Mouse (Mus musculus) 416B (cell line): Measurements from ENCODE around the gene Vmn1r218.
"Not testable (repeated sequence)": the region's sequence is repeated elsewhere in the genome, so short reads cannot be mapped to it uniquely, and the experiment has no call there.

ENCODE experiments used
- DNase-seq: peaks from one replicate; pipeline ENCODE4 v3.0.0; 2011; ENCODE audit warnings: low read depth

Gene Vmn1r218

DNA sequence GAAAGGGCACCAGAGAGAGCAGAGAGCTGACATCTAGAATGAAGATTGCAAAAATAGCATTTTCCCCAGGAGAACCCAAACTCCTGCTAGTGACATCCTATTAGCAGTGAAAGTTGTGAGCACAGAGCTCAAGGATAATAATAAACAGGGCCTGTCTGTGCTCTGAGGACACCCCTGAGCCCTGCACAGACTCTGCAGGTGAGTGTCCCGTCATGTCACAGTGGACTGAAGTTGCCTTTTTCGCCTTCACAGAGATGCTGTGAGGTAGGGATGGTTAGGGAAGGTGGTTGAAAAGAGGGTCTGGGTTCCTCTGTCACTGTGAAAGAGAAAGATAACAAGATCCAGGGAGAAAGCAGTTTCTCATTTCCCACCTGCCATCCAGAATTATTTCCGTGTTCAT lies at the start of gene Vmn1r218:
Gene Vmn1r218 (plus strand): TSS at position 57 of the 400 bp plus-strand sequence.
- no peak for DNase-seq

DNA sequence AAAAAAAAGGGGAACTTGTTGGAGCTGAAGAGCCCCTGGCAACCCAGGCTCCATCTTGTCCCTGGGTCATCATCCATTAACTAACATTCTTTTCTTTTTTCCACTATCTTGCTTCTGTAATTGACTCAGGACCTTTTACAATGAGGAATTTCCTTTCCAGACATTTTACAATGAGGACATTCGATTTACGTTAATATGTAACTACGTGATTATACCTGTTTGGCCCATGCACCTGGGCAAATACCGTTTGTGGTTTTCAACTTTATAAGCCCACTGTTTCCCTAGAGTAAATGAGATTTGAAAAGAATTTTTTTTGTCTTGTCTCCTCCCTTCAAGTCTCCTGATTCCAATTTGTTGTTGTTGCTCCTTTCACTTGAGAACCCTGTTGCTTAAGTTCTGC lies 38.6 kb upstream of the Vmn1r218 start:
- DNase-seq: no peak

DNA sequence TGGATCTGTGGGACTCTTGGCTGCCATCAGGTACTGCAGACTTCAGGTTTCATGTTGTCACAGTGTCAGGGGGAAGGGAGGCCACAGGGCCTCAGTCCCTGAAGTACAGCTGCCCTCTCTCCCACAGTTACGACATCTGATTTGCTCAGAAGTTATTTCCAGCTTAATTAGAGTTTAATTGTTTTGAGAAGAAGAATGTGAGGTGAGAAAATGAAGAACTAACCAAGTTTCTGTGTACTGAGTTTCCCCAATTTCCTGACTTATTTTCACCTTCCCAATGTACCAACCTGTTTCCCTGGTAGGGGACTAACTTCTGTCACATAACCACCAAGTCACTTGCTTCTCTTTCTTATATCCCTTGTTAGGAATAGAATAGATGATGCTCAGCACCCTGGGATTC lies 14.8 kb upstream of the Vmn1r218 start, which contains the start of gene Vmn1r217:
Gene Vmn1r217 (minus strand): TSS at position 101 of the 400 bp plus-strand sequence.
- not testable (repeated sequence) for DNase-seq

DNA sequence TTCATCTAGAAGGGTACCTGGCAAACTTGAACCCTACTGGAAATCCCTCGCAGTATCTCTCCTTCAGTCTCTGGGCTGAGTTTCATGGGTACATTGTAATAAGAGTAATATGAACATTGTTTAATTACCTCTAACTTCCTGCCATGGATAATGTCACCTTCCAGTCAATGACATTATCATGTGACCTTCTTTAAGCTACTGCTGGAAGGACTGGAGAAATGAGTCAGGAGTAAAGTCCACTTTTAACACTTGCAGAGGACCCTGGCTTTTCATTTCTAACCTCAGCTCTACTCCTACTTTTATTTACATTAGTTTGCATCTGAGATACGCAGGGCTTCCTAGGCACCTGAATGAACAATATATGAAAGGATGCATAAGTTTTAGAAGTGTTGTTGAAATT lies 12.3 kb upstream of the Vmn1r218 start:
- no peak for DNase-seq

DNA sequence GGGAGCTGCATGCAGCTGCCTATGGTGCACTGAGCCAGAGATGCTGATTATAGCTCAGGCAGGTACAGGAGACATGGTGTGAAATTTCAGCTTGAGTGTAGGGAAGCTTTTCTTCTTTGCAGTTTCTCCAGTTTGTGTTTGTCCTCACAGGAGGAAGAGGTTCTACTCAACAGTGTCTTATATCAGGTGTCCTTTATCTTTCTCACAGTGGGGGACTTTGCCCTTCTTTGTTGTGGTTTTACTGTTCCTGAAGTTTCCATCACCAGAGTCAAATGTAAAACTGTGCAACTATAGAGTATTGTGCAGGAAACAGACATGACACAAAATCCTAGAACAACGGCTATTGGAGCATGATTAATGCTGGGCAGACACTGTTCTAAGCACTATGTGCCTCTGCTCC lies 546 bp downstream of the Vmn1r218 start:
- DNase-seq: no peak

DNA sequence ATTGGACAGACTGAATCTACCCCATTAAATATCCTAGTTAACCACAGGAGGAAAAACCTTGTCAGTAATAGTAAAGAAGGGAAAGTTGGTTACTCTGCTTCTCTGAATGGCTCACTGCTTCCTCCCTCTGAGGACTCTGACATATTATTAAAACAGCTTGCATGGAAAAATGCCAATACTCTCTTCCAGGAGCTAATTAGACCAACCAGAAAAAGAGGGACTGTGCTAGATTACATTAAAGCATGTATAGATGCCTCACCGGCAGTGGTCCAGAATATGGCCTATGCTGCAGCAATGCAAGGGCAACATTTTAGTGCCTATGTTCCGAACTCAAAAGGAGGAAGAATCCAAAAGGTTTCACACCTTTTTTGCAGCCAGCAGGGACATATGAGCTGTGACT lies 5.9 kb downstream of the Vmn1r218 start:
- DNase-seq: no peak

DNA sequence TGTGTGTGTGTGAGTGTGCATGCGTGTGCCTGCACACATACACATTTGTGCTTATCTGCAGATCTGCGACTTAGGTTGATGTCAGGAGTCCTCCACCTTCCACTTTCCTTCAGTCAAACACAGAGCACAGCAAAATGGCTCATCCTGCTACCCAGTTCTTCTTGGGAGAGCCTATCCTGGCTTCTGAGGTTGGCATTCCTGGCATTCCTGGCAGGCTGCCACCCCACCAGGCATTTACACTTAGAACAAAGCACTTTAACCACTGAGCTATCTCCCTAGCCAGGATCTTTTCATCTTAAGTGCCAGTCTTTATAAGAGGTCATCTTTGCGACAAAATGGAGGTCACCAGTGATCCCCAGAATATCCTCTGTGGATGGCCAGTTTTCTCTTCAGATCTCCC lies 24.9 kb downstream of the Vmn1r218 start:
- no peak for DNase-seq

DNA sequence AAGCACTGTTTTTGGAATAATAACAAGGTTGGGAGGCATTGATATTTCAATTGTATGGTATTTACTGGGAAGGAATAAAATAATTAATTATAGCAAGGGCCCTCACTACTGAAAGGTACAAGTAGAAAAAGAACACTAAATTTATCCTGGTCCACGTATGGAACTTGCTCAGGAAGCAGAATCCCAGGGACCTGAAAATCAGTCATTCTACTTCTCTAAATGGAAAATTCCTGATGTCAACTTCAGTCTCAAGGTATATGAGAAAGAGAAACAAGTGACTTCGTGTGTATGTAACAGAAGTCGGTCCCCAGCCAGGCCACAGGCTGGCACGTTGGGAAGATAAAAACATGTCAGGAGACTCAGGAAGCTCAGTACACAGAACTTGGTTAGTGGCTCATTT lies 26.1 kb downstream of the Vmn1r218 start, which contains the start of gene Vmn1r219:
Gene Vmn1r219 (plus strand): TSS at position 301 of the 400 bp plus-strand sequence.
- no peak for DNase-seq

DNA sequence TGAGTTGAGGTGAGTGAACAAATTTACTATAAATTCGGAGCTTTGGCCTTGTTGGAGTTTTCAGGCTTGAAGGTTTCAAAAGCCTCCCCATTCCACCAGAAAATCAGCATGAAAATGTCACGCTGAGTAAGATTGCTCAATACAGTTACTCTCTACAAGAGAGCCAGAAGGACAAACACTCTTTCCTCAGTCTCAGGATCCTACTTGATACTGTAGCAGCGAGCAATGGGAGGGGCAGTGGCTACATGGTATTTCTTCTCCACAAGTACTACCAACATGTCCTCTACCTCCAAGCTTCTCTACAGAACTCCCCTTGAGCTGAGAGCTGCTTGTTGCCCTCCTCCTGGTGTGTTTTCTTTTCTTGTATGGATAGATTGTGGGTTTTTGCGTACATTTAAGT lies 33.5 kb downstream of the Vmn1r218 start:
- not testable (repeated sequence) for DNase-seq

DNA sequence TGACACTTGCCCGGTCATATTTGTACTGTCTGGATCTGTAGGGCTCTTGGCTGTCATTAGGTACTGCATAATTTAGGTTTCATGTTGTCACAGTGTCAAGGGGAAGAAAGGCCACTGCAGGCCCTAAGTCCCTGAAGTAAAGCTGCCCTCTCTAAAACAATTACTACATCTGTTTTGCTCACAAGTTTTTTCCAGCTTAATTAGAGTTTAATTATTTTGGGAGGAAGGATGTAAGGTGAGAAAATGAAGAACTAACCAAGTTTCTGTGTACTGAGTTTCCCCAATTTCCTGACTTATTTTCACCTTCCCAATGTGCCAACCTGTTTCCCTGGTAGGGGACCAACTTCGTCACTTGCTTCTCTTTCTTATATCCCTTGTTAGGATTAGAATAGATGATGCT lies 54.9 kb downstream of the Vmn1r218 start, which contains the start of gene Vmn1r220:
Gene Vmn1r220 (minus strand): TSS at position 101 of the 400 bp plus-strand sequence.
- no peak for DNase-seq
